Mouse (Mus musculus) B cell, adult (primary cell): ENCODE results near the gene Vmn2r79. TPM values are rescaled to one million over a fixed set of nuclear protein-coding genes. Genes with fewer than 3 reads are reported as not detected.

Experiments
- total RNA-seq: library from RNA; stranded (reverse); gene quantifications from 4 replicates; pipeline ENCODE4 v1.2.4, GENCODE M21; 2023; ENCODE audit not compliant: inconsistent age

The Vmn2r79 gene
- 0.09 TPM in 1 of 4 replicates, not detected in the others for total RNA-seq

GRCm38 (mm10) chr7:86995815-86996214, at the start of gene Vmn2r79:
TSS of gene Vmn2r79 (plus strand) at chr7:86996115.

Other genes starting within 250 kb of the Vmn2r79 start
- gene Folh1, start 220.2 kb upstream of the Vmn2r79 start, total RNA-seq: not detected in 4 replicates
- not detected in 4 replicates for gene Vmn2r77, start 201.1 kb upstream of the Vmn2r79 start, total RNA-seq
- gene Vmn2r78, start 81.0 kb upstream of the Vmn2r79 start, total RNA-seq: not detected in 4 replicates
- not detected in 4 replicates for gene Nox4, start 250.0 kb downstream of the Vmn2r79 start, total RNA-seq